Mouse (Mus musculus): ENCODE results near the gene Cmya5. TPM values are rescaled to one million over a fixed set of nuclear protein-coding genes. Genes with fewer than 3 reads are reported as not detected.
"Not testable (repeated sequence)": the region's sequence is repeated elsewhere in the genome, so short reads cannot be mapped to it uniquely, and the experiment has no call there.

The Cmya5 gene
- polyA plus RNA-seq (2015; fragmentation: Nextera tagmentation; extraction: Ambion mirVana) = 0.21 and 0.25 TPM in 2 replicates

- Histone ChIP-seq H3K27ac (ENCODE audit: low read depth, low read length) (peak within 1 kb of the TSS; percentile 42; the same call in 1 of the 2 replicates), H3K4me3 (ENCODE audit: low read length) (peak within 1 kb of the TSS; percentile 57), H3K9ac (ENCODE audit: low read depth, low read length) (peak within 1 kb of the TSS; percentile 74), H3K4me1 (ENCODE audit: control insufficient read depth, insufficient read depth, low read depth, low read length) (no peaks in the 10 kb centered on the region; the same call in 1 of the 2 replicates), H3K36me3 (ENCODE audit: control insufficient read depth, insufficient read depth, low read length) (0 out of 2 replicates have a peak, but pooled peaks cover 3% of the 10 kb centered on the region), H3K9me3 (ENCODE audit: control insufficient read depth, low read length) (no peaks in the 10 kb centered on the region), H3K4me2 (ENCODE audit: low read length) (peak within 1 kb of the TSS; percentile 97), H3K27me3 (replicated peaks; ENCODE audit: control insufficient read depth, insufficient read depth, low read length) (no peaks in the 10 kb centered on the region)
- 2% methylated on average over 45 of the region's 45 CpGs for WGBS
- peak; percentile 96 for ATAC-seq
These were observed at the start of gene Cmya5 for GRCm38 (mm10) chr13:93144336-93145167. Gene Cmya5, minus strand, starts transcription at chr13:93144724.

GRCm38 (mm10) chr13:93192646-93193026, 48.1 kb upstream of the Cmya5 start:
- Histone ChIP-seq H3K4me2 (ENCODE audit: low read length) (peak overlapping the region; percentile 81), H3K9ac (ENCODE audit: low read depth, low read length) (peak overlapping the region; percentile 73), H3K36me3 (ENCODE audit: control insufficient read depth, insufficient read depth, low read length) (no peaks in the 10 kb centered on the region), H3K9me3 (ENCODE audit: control insufficient read depth, low read length) (no peaks in the 10 kb centered on the region), H3K27me3 (replicated peaks; ENCODE audit: control insufficient read depth, insufficient read depth, low read length) (no peaks in the 10 kb centered on the region), H3K27ac (ENCODE audit: low read depth, low read length) (peak overlapping the region; percentile 93), H3K4me1 (ENCODE audit: control insufficient read depth, insufficient read depth, low read depth, low read length) (peaks cover 15% of the 10 kb centered on the region), H3K4me3 (ENCODE audit: low read length) (peak overlapping the region; percentile 99)
- ATAC-seq = no peak
- WGBS = 61% methylated on average over 5 of the region's 5 CpGs

- Histone ChIP-seq H3K9me3 (ENCODE audit: control insufficient read depth, low read length) (no peaks in the 10 kb centered on the region), H3K4me3 (ENCODE audit: low read length) (peak within 1 kb of the TSS; percentile 99), H3K9ac (ENCODE audit: low read depth, low read length) (peak within 1 kb of the TSS; percentile 95), H3K4me2 (ENCODE audit: low read length) (peak within 1 kb of the TSS; percentile 81), H3K36me3 (ENCODE audit: control insufficient read depth, insufficient read depth, low read length) (no peaks in the 10 kb centered on the region), H3K27ac (ENCODE audit: low read depth, low read length) (peak within 1 kb of the TSS; percentile 93), H3K4me1 (ENCODE audit: control insufficient read depth, insufficient read depth, low read depth, low read length) (peaks cover 15% of the 10 kb centered on the region), H3K27me3 (replicated peaks; ENCODE audit: control insufficient read depth, insufficient read depth, low read length) (no peaks in the 10 kb centered on the region)
- ATAC-seq = peak; percentile 99
- under 1% methylated on average over 67 of the region's 72 CpGs for WGBS
These were observed 47.5 kb upstream of the Cmya5 start, which contains the start of gene Tent2 for GRCm38 (mm10) chr13:93191831-93192645. Gene Tent2, minus strand, starts transcription at chr13:93192385.

GRCm38 (mm10) chr13:93189416-93189815, 44.9 kb upstream of the Cmya5 start:
- no peak overlapping the region for H3K4me3 ChIP-seq (ENCODE audit: low read length)
- 96% methylated on average over 2 of the region's 2 CpGs for WGBS
- no peak for ATAC-seq

GRCm38 (mm10) chr13:93188738-93189137, 44.2 kb upstream of the Cmya5 start:
- Histone ChIP-seq H3K4me2 (ENCODE audit: low read length) (no peak overlapping the region), H3K9ac (ENCODE audit: low read depth, low read length) (no peak overlapping the region; the same call in 1 of the 2 replicates), H3K9me3 (ENCODE audit: control insufficient read depth, low read length) (no peaks in the 10 kb centered on the region), H3K4me1 (ENCODE audit: control insufficient read depth, insufficient read depth, low read depth, low read length) (peaks cover 15% of the 10 kb centered on the region), H3K27ac (ENCODE audit: low read depth, low read length) (no peak overlapping the region), H3K36me3 (ENCODE audit: control insufficient read depth, insufficient read depth, low read length) (no peaks in the 10 kb centered on the region), H3K27me3 (replicated peaks; ENCODE audit: control insufficient read depth, insufficient read depth, low read length) (no peaks in the 10 kb centered on the region), H3K4me3 (ENCODE audit: low read length) (no peak overlapping the region)
- no peak for ATAC-seq
- WGBS = 91% methylated on average over 3 of the region's 3 CpGs

More at GRCm38 (mm10) chr13:93189416-93189815, 44.9 kb upstream of the Cmya5 start:
- no peaks in the 10 kb centered on the region for H3K27me3 ChIP-seq (replicated peaks; ENCODE audit: control insufficient read depth, insufficient read depth, low read length)
- H3K4me2 ChIP-seq (ENCODE audit: low read length) = no peak overlapping the region
- peaks cover 15% of the 10 kb centered on the region for H3K4me1 ChIP-seq (ENCODE audit: control insufficient read depth, insufficient read depth, low read depth, low read length)
- no peaks in the 10 kb centered on the region for H3K9me3 ChIP-seq (ENCODE audit: control insufficient read depth, low read length)
- no peak overlapping the region for H3K27ac ChIP-seq (ENCODE audit: low read depth, low read length)
- H3K9ac ChIP-seq (ENCODE audit: low read depth, low read length) = no peak overlapping the region
- H3K36me3 ChIP-seq (ENCODE audit: control insufficient read depth, insufficient read depth, low read length) = no peaks in the 10 kb centered on the region

- not testable (repeated sequence) for H3K9me3 ChIP-seq (ENCODE audit: control insufficient read depth, low read length); H3K27me3 ChIP-seq (replicated peaks; ENCODE audit: control insufficient read depth, insufficient read depth, low read length); H3K4me3 ChIP-seq (ENCODE audit: low read length); H3K4me2 ChIP-seq (ENCODE audit: low read length); H3K9ac ChIP-seq (ENCODE audit: low read depth, low read length); ATAC-seq; H3K27ac ChIP-seq (ENCODE audit: low read depth, low read length); H3K36me3 ChIP-seq (ENCODE audit: control insufficient read depth, insufficient read depth, low read length)
- 92% methylated on average over 5 of the region's 5 CpGs for WGBS
- H3K4me1 ChIP-seq (ENCODE audit: control insufficient read depth, insufficient read depth, low read depth, low read length) = peaks cover 15% of the 10 kb centered on the region
These were observed 43.3 kb upstream of the Cmya5 start for GRCm38 (mm10) chr13:93187792-93188191.

GRCm38 (mm10) chr13:93180351-93180750, 35.8 kb upstream of the Cmya5 start:
- H3K9me3 ChIP-seq (ENCODE audit: control insufficient read depth, low read length) = no peaks in the 10 kb centered on the region
- H3K4me3 ChIP-seq (ENCODE audit: low read length) = no peak overlapping the region
- no peak overlapping the region for H3K27ac ChIP-seq (ENCODE audit: low read depth, low read length)
- H3K4me1 ChIP-seq (ENCODE audit: control insufficient read depth, insufficient read depth, low read depth, low read length) = no peaks in the 10 kb centered on the region
- peaks cover 4% of the 10 kb centered on the region; the same call in 1 of the 2 replicates for H3K36me3 ChIP-seq (ENCODE audit: control insufficient read depth, insufficient read depth, low read length)
- no peak overlapping the region for H3K9ac ChIP-seq (ENCODE audit: low read depth, low read length)
- no peaks in the 10 kb centered on the region for H3K27me3 ChIP-seq (replicated peaks; ENCODE audit: control insufficient read depth, insufficient read depth, low read length)
- WGBS = 96% methylated on average over 1 of the region's 1 CpGs
- no peak overlapping the region for H3K4me2 ChIP-seq (ENCODE audit: low read length)
- no peak for ATAC-seq

GRCm38 (mm10) chr13:93179522-93179921, 35.0 kb upstream of the Cmya5 start:
- Histone ChIP-seq H3K4me1 (ENCODE audit: control insufficient read depth, insufficient read depth, low read depth, low read length) (no peaks in the 10 kb centered on the region), H3K36me3 (ENCODE audit: control insufficient read depth, insufficient read depth, low read length) (peaks cover 4% of the 10 kb centered on the region; the same call in 1 of the 2 replicates), H3K4me2 (ENCODE audit: low read length) (no peak overlapping the region), H3K27me3 (replicated peaks; ENCODE audit: control insufficient read depth, insufficient read depth, low read length) (no peaks in the 10 kb centered on the region), H3K9me3 (ENCODE audit: control insufficient read depth, low read length) (no peaks in the 10 kb centered on the region), H3K27ac (ENCODE audit: low read depth, low read length) (no peak overlapping the region), H3K4me3 (ENCODE audit: low read length) (no peak overlapping the region), H3K9ac (ENCODE audit: low read depth, low read length) (no peak overlapping the region)
- no peak for ATAC-seq
- 89% methylated on average over 2 of the region's 2 CpGs for WGBS

GRCm38 (mm10) chr13:93177571-93177970, 33.0 kb upstream of the Cmya5 start:
- H3K36me3 ChIP-seq (ENCODE audit: control insufficient read depth, insufficient read depth, low read length) = peaks cover 10% of the 10 kb centered on the region
- no peak overlapping the region for H3K4me3 ChIP-seq (ENCODE audit: low read length)
- no peaks in the 10 kb centered on the region for H3K4me1 ChIP-seq (ENCODE audit: control insufficient read depth, insufficient read depth, low read depth, low read length)
- no peak overlapping the region for H3K4me2 ChIP-seq (ENCODE audit: low read length)
- H3K9me3 ChIP-seq (ENCODE audit: control insufficient read depth, low read length) = no peaks in the 10 kb centered on the region
- no peak overlapping the region for H3K27ac ChIP-seq (ENCODE audit: low read depth, low read length)
- no peak for ATAC-seq
- no peaks in the 10 kb centered on the region for H3K27me3 ChIP-seq (replicated peaks; ENCODE audit: control insufficient read depth, insufficient read depth, low read length)
- H3K9ac ChIP-seq (ENCODE audit: low read depth, low read length) = no peak overlapping the region

Data from hindbrain, embryonic 16.5 days (tissue).